In genomic region chr19:4820678-4821303, GRCm38 (mm10) we compare ENCODE assay signal across 9 mouse cellular contexts. TPM values are rescaled to one million over a fixed set of nuclear protein-coding genes. Genes with fewer than 3 reads are reported as not detected.
DNase-seq lines count a peak whose midpoint lies in the region; ATAC-seq and TF ChIP-seq lines count a peak whose summit lies in the region.
"Had no signal": no experiment of that assay in that cellular context is flagged by ENCODE, and none has a peak within 500 bp of the region (broad histone marks: within the 10 kb centered on the region; RNA-seq: fewer than 3 reads in every experiment).

No protein-coding gene starts in this region.

- no peak overlapping the region for H3K9ac ChIP-seq in midbrain, postnatal 0 days (replicated peaks; ENCODE audit: low read length, poor library complexity, severe bottlenecking)
- no peak overlapping the region for H3K9ac ChIP-seq in midbrain, embryonic 16.5 days (ENCODE audit: low read depth, low read length)
- H3K9ac ChIP-seq: midbrain, embryonic 12.5 days had no signal

- 64% methylated on average over 5 of the region's 5 CpGs for WGBS in midbrain, postnatal 0 days
- WGBS in midbrain, embryonic 16.5 days, result 72% methylated on average over 5 of the region's 5 CpGs

- ATAC-seq in midbrain, postnatal 0 days (ENCODE audit: low FRiP score), result 0 out of 2 replicates have a peak, but pooled peaks have one; percentile 41
- no peak for ATAC-seq in midbrain, embryonic 16.5 days

- intact Hi-C loops in heart, postnatal 14 days (cut with DNase I), result no loop called here

- no peaks in the 10 kb centered on the region for H3K9me3 ChIP-seq in midbrain, postnatal 0 days (ENCODE audit: low read length)
- H3K9me3 ChIP-seq in midbrain, embryonic 16.5 days (replicated peaks; ENCODE audit: control insufficient read depth, low read length, poor library complexity, severe bottlenecking), result no peaks in the 10 kb centered on the region
- H3K9me3 ChIP-seq: midbrain, embryonic 12.5 days had no signal

- H3K36me3 ChIP-seq in midbrain, postnatal 0 days (ENCODE audit: insufficient read depth, low read length), result peaks cover 9% of the 10 kb centered on the region; the same call in 1 of the 2 replicates
- peaks cover 10% of the 10 kb centered on the region for H3K36me3 ChIP-seq in midbrain, embryonic 16.5 days (ENCODE audit: control insufficient read depth, insufficient read depth, low read length)

- no peak overlapping the region for H3K27ac ChIP-seq in midbrain, postnatal 0 days (ENCODE audit: low read depth, low read length)
- H3K27ac ChIP-seq in midbrain, embryonic 16.5 days (ENCODE audit: low read length), result no peak overlapping the region
- H3K27ac ChIP-seq: midbrain, embryonic 12.5 days had no signal

- no peaks in the 10 kb centered on the region for H3K4me1 ChIP-seq in midbrain, postnatal 0 days (ENCODE audit: insufficient read depth, low read length)
- H3K4me1 ChIP-seq in midbrain, embryonic 16.5 days (ENCODE audit: control insufficient read depth, insufficient read depth, low read length), result no peaks in the 10 kb centered on the region
- H3K4me1 ChIP-seq: midbrain, embryonic 12.5 days had no signal

- TF ChIP-seq CTCF in midbrain, postnatal 0 days (IDR thresholded peaks at IDR 0.05), result peak; percentile 46

- no peak overlapping the region for H3K4me2 ChIP-seq in midbrain, postnatal 0 days (ENCODE audit: low read depth, low read length, poor library complexity, severe bottlenecking)
- H3K4me2 ChIP-seq in midbrain, embryonic 16.5 days (ENCODE audit: low read length), result no peak overlapping the region
- H3K4me2 ChIP-seq: midbrain, embryonic 12.5 days had no signal

- H3K27me3 ChIP-seq in midbrain, postnatal 0 days (ENCODE audit: insufficient read depth, low read length), result no peaks in the 10 kb centered on the region
- H3K27me3 ChIP-seq in midbrain, embryonic 16.5 days (ENCODE audit: control insufficient read depth, insufficient read depth, low read depth, low read length), result no peaks in the 10 kb centered on the region
- H3K27me3 ChIP-seq: midbrain, embryonic 12.5 days had no signal

- DNase-seq in midbrain, postnatal 0 days (ENCODE audit: low spot score), result peak; percentile 89
- DNase-seq in cerebellum, postnatal 25 days, result peak; percentile 45 to 69
- peak; percentile 81 to 83 for DNase-seq in heart, postnatal 14 days
- peak; percentile 28 to 62 for DNase-seq in layer of hippocampus, postnatal 25 days (ENCODE audit: extremely low spot score in 1 of 2, low spot score in 1 of 2)
- DNase-seq in ovary, postnatal 10 days (ENCODE audit: low spot score), result peak; percentile 41
- no peak for DNase-seq in thymus, postnatal 14 days
- DNase-seq in thymus, adult 18-20 months, result no peak

- no peak overlapping the region for H3K4me3 ChIP-seq in midbrain, postnatal 0 days (ENCODE audit: low read depth, low read length)
- no peak overlapping the region for H3K4me3 ChIP-seq in midbrain, embryonic 16.5 days (ENCODE audit: low read depth, low read length)
- H3K4me3 ChIP-seq: midbrain, embryonic 12.5 days had no signal

RNA-seq across cellular contexts. Expression of gene Rbm14, which starts 9.4 kb away (rescaled TPM):
- 41.5 and 43.8 TPM in 2 replicates for total RNA-seq in midbrain, postnatal 0 days (2014; rRNA removed)
- 37.9 and 38.4 TPM in 2 replicates for polyA plus RNA-seq in midbrain, postnatal 0 days (2015; fragmentation: Nextera tagmentation; extraction: Ambion mirVana)
- polyA plus RNA-seq in midbrain, embryonic 16.5 days (2015; fragmentation: Nextera tagmentation; extraction: Ambion mirVana), result 60.3 and 67.8 TPM in 2 replicates
- 10 to 100 TPM; 25.3 to 32.3 TPM for total RNA-seq in heart, postnatal 14 days (2021)
- total RNA-seq in layer of hippocampus, postnatal 25 days (2021), result 10 to 100 TPM; 53.0 to 53.9 TPM

RNA-seq across cellular contexts. Expression of gene Gm21992, which starts 9.4 kb away (rescaled TPM):
- 8.1 and 22.3 TPM in 2 replicates for total RNA-seq in midbrain, postnatal 0 days (2014; rRNA removed)
- polyA plus RNA-seq in midbrain, postnatal 0 days (2015; fragmentation: Nextera tagmentation; extraction: Ambion mirVana), result 12.6 and 17.9 TPM in 2 replicates
- polyA plus RNA-seq in midbrain, embryonic 16.5 days (2015; fragmentation: Nextera tagmentation; extraction: Ambion mirVana), result 19.0 and 21.2 TPM in 2 replicates
- 10 to 100 TPM; 21.1 to 24.7 TPM for total RNA-seq in heart, postnatal 14 days (2021)
- total RNA-seq in layer of hippocampus, postnatal 25 days (2021), result 10 to 100 TPM; 21.2 to 28.3 TPM

RNA-seq across cellular contexts. Expression of gene Ccs, which starts 18.3 kb away (rescaled TPM):
- 19.9 and 20.0 TPM in 2 replicates for total RNA-seq in midbrain, postnatal 0 days (2014; rRNA removed)
- 40.1 and 42.6 TPM in 2 replicates for polyA plus RNA-seq in midbrain, postnatal 0 days (2015; fragmentation: Nextera tagmentation; extraction: Ambion mirVana)
- 33.3 and 42.5 TPM in 2 replicates for polyA plus RNA-seq in midbrain, embryonic 16.5 days (2015; fragmentation: Nextera tagmentation; extraction: Ambion mirVana)
- 10 to 100 TPM; 29.3 to 29.9 TPM for total RNA-seq in heart, postnatal 14 days (2021)
- total RNA-seq in layer of hippocampus, postnatal 25 days (2021), result 10 to 100 TPM; 30.6 to 37.8 TPM

RNA-seq across cellular contexts. Expression of gene Ccdc87, which starts 18.4 kb away (rescaled TPM):
- total RNA-seq in midbrain, postnatal 0 days (2014; rRNA removed), result 0.38 and 1.0 TPM in 2 replicates
- polyA plus RNA-seq in midbrain, postnatal 0 days (2015; fragmentation: Nextera tagmentation; extraction: Ambion mirVana), result 1.1 and 1.2 TPM in 2 replicates
- polyA plus RNA-seq in midbrain, embryonic 16.5 days (2015; fragmentation: Nextera tagmentation; extraction: Ambion mirVana), result 0.77 and 0.99 TPM in 2 replicates
- total RNA-seq in heart, postnatal 14 days (2021), result not detected
- 1 to 10 TPM; 1.8 to 2.2 TPM for total RNA-seq in layer of hippocampus, postnatal 25 days (2021)

RNA-seq across cellular contexts. Expression of gene Rbm4, which starts 27.1 kb away (rescaled TPM):
- total RNA-seq in midbrain, postnatal 0 days (2014; rRNA removed), result 90.5 and 97.4 TPM in 2 replicates
- polyA plus RNA-seq in midbrain, postnatal 0 days (2015; fragmentation: Nextera tagmentation; extraction: Ambion mirVana), result 39.0 and 40.0 TPM in 2 replicates
- polyA plus RNA-seq in midbrain, embryonic 16.5 days (2015; fragmentation: Nextera tagmentation; extraction: Ambion mirVana), result 78.8 and 87.2 TPM in 2 replicates
- total RNA-seq in heart, postnatal 14 days (2021), result 10 to 100 TPM; 41.4 to 48.7 TPM
- 10 to 100 TPM; 81.1 to 82.0 TPM for total RNA-seq in layer of hippocampus, postnatal 25 days (2021)

Comparison
In these comparisons a context has a peak if more than half of its experiments do, and no peak if none do; other contexts are left out.
1. DNase-seq: peak in midbrain, postnatal 0 days (single experiment), cerebellum, postnatal 25 days (2 of 2), heart, postnatal 14 days (2 of 2), layer of hippocampus, postnatal 25 days (2 of 2) and ovary, postnatal 10 days (single experiment); none in thymus, postnatal 14 days (single experiment) and thymus, adult 18-20 months (0 of 2).